Mouse (Mus musculus) lung, embryonic 14.5 days (tissue): ENCODE data around the gene Lrfn3. TPM values are rescaled to one million over a fixed set of nuclear protein-coding genes. Genes with fewer than 3 reads are reported as not detected.

Experiments used
- ATAC-seq: fragments of 200-750 bp; cut with Nextera tagmentation; 2 replicates; pipeline ENCODE4 v1.8.0; 2017; ENCODE audit warnings: mild to moderate bottlenecking, moderate TSS enrichment, moderate library complexity; ENCODE audit not compliant: insufficient read depth
- DNase-seq: peaks from one replicate; pipeline ENCODE4 v3.0.0-alpha.2; 2015
- H3K27ac ChIP-seq: fragments of 300-500 bp; sonication (generic); 2 replicates; pipeline ENCODE4 v1.5.1; 2014; ENCODE audit warnings: low read depth, mild to moderate bottlenecking, moderate library complexity
- H3K27me3 ChIP-seq: fragments of 300-500 bp; sonication (generic); 2 replicates; pipeline ENCODE4 v1.6.1; 2014; ENCODE audit warnings: low read length, control low read depth; ENCODE audit not compliant: insufficient read depth
- H3K36me3 ChIP-seq: fragments of 300-500 bp; sonication (generic); 2 replicates; pipeline ENCODE4 v1.6.1; 2014; ENCODE audit warnings: control low read depth; ENCODE audit not compliant: insufficient read depth
- H3K4me1 ChIP-seq: fragments of 300-500 bp; sonication (generic); 2 replicates; pipeline ENCODE4 v1.6.1; 2014; ENCODE audit warnings: antibody characterized with exemption, control low read depth; ENCODE audit not compliant: insufficient read depth
- H3K4me2 ChIP-seq: fragments of 300-500 bp; sonication (generic); 2 replicates; pipeline ENCODE4 v1.6.1; 2014; ENCODE audit warnings: mild to moderate bottlenecking
- H3K4me3 ChIP-seq: fragments of 300-500 bp; sonication (generic); 2 replicates; pipeline ENCODE4 v1.5.1; 2014; ENCODE audit warnings: low read depth, low read length
- H3K9ac ChIP-seq: fragments of 300-500 bp; sonication (generic); 2 replicates; pipeline ENCODE4 v1.6.1; 2014
- H3K9me3 ChIP-seq: fragments of 300-500 bp; sonication (generic); 2 replicates; pipeline ENCODE4 v1.6.1; 2016; ENCODE audit warnings: low read depth, low read length, control low read depth
- CTCF ChIP-seq: IDR thresholded peaks from 2 replicates; pipeline ENCODE4 v1.5.1; 2016; ENCODE audit warnings: antibody characterized with exemption, low read depth
- WGBS: fragments of 180-500 bp; shearing (Covaris S2); extraction: QIAGEN DNeasy Blood & Tissue Kit; methylation state at CpG from one replicate; pipeline ENCODE4 v1.1.7; 2014; 5-methylcytosine and 5-hydroxymethylcytosine counted together
- polyA plus RNA-seq: library from polyadenylated mRNA; unstranded; fragments of >200 nt; fragmentation: Nextera tagmentation; extraction: Ambion mirVana; gene quantifications from 2 replicates; pipeline ENCODE4 v1.2.1, GENCODE M21; 2014

Gene Lrfn3
- polyA plus RNA-seq, 1 experiment from 2014 or later = 3.7 TPM

- no peaks in the 10 kb centered on the region for H3K27me3 ChIP-seq
- H3K4me2 ChIP-seq = peak overlapping the region; percentile 80
- H3K4me1 ChIP-seq = peaks cover 13% of the 10 kb centered on the region; the same call in 1 of the 2 replicates
- H3K9ac ChIP-seq = peak overlapping the region; percentile 49
- peak overlapping the region; percentile 89 for H3K27ac ChIP-seq
- no peak for ATAC-seq
- 0 out of 2 replicates have a peak, but pooled peaks cover 3% of the 10 kb centered on the region for H3K9me3 ChIP-seq
- WGBS = 24% methylated on average over 6 of the region's 6 CpGs
- H3K4me3 ChIP-seq = peak overlapping the region; percentile 68
- no peak for DNase-seq
- H3K36me3 ChIP-seq = no peaks in the 10 kb centered on the region
- no peak for TF ChIP-seq CTCF
These were observed 39.7 kb downstream of the Lrfn3 start for GRCm38 (mm10) chr7:30322865-30323264.

GRCm38 (mm10) chr7:30322285-30322667 lies 40.3 kb downstream of the Lrfn3 start:
- peak overlapping the region; percentile 80 for H3K4me2 ChIP-seq
- 0 out of 2 replicates have a peak, but pooled peaks cover 3% of the 10 kb centered on the region for H3K9me3 ChIP-seq
- WGBS = under 1% methylated on average over 20 of the region's 20 CpGs
- ATAC-seq (peak; percentile 98), DNase-seq (peak; percentile 99)
- peaks cover 9% of the 10 kb centered on the region; the same call in 1 of the 2 replicates for H3K4me1 ChIP-seq
- no peaks in the 10 kb centered on the region for H3K36me3 ChIP-seq
- TF ChIP-seq CTCF = no peak
- peak overlapping the region; percentile 68 for H3K4me3 ChIP-seq
- H3K27ac ChIP-seq = peak overlapping the region; percentile 89
- H3K27me3 ChIP-seq = no peaks in the 10 kb centered on the region
- H3K9ac ChIP-seq = peak overlapping the region; percentile 86

GRCm38 (mm10) chr7:30321539-30322284 lies 40.9 kb downstream of the Lrfn3 start, which contains the start of gene E130208F15Rik:
TSS of gene E130208F15Rik (plus strand) at chr7:30321740.
- H3K36me3 ChIP-seq = no peaks in the 10 kb centered on the region
- TF ChIP-seq CTCF = no peak
- H3K27ac ChIP-seq = peak within 1 kb of the TSS; percentile 89
- H3K4me3 ChIP-seq = peak within 1 kb of the TSS; percentile 68
- DNase-seq = peak; percentile 84
- 0 out of 2 replicates have a peak, but pooled peaks cover 3% of the 10 kb centered on the region for H3K9me3 ChIP-seq
- no peaks in the 10 kb centered on the region for H3K27me3 ChIP-seq
- peaks cover 6% of the 10 kb centered on the region; the same call in 1 of the 2 replicates for H3K4me1 ChIP-seq
- peak within 1 kb of the TSS; percentile 86 for H3K9ac ChIP-seq
- under 1% methylated on average over 63 of the region's 63 CpGs for WGBS
- ATAC-seq = peak; percentile 70
- H3K4me2 ChIP-seq = peak within 1 kb of the TSS; percentile 80

GRCm38 (mm10) chr7:30320946-30321345 lies 41.6 kb downstream of the Lrfn3 start:
- Histone ChIP-seq H3K4me3 (peak overlapping the region; percentile 68; the same call in 1 of the 2 replicates), H3K9me3 (0 out of 2 replicates have a peak, but pooled peaks cover 3% of the 10 kb centered on the region), H3K4me2 (peak overlapping the region; percentile 80), H3K9ac (no peak overlapping the region; the same call in 1 of the 2 replicates), H3K27me3 (no peaks in the 10 kb centered on the region), H3K36me3 (no peaks in the 10 kb centered on the region), H3K27ac (no peak overlapping the region), H3K4me1 (peaks cover 6% of the 10 kb centered on the region; the same call in 1 of the 2 replicates)
- DNase-seq (no peak), ATAC-seq (no peak)
- no peak for TF ChIP-seq CTCF
- 73% methylated on average over 2 of the region's 2 CpGs for WGBS

GRCm38 (mm10) chr7:30318142-30318541 lies 44.4 kb downstream of the Lrfn3 start:
- Histone ChIP-seq H3K9ac (no peak overlapping the region), H3K4me3 (no peak overlapping the region), H3K4me2 (no peak overlapping the region), H3K36me3 (no peaks in the 10 kb centered on the region), H3K9me3 (no peaks in the 10 kb centered on the region), H3K4me1 (peaks cover 6% of the 10 kb centered on the region; the same call in 1 of the 2 replicates), H3K27ac (no peak overlapping the region), H3K27me3 (no peaks in the 10 kb centered on the region)
- DNase-seq = no peak
- no peak for ATAC-seq
- no peak for TF ChIP-seq CTCF
- WGBS = 90% methylated on average over 3 of the region's 3 CpGs

GRCm38 (mm10) chr7:30315559-30316529 lies 46.7 kb downstream of the Lrfn3 start:
- no peak overlapping the region for H3K27ac ChIP-seq
- H3K9me3 ChIP-seq = no peaks in the 10 kb centered on the region
- peak overlapping the region; percentile 38 for H3K9ac ChIP-seq
- no peaks in the 10 kb centered on the region for H3K27me3 ChIP-seq
- peaks cover 9% of the 10 kb centered on the region; the same call in 1 of the 2 replicates for H3K36me3 ChIP-seq
- no peak for TF ChIP-seq CTCF
- ATAC-seq = no peak
- H3K4me2 ChIP-seq = peak overlapping the region; percentile 58
- 57% methylated on average over 13 of the region's 13 CpGs for WGBS
- no peaks in the 10 kb centered on the region for H3K4me1 ChIP-seq
- DNase-seq = no peak
- H3K4me3 ChIP-seq = peak overlapping the region; percentile 33
